Mouse (Mus musculus) liver, embryonic 16.5 days (tissue): ENCODE measurements at regions not wholly inside any gene's neighbourhood (a gene's known extent, or its start where the extent isn't known, plus 50 kb on each side); places are given as distances from the start of the nearest gene placed in this dataset.
A peak's percentile ranks its signal among the peaks of the same experiment; 100 is the strongest.

Experiments
- ATAC-seq: fragments of 200-750 bp; cut with Nextera tagmentation; 2 replicates; pipeline ENCODE4 v1.8.0; 2017; ENCODE audit warnings: low read depth, mild to moderate bottlenecking, moderate number of reproducible peaks, moderate library complexity
- H3K27ac ChIP-seq: fragments of 300-500 bp; sonication (generic); 2 replicates; pipeline ENCODE4 v1.5.1; 2014; ENCODE audit warnings: mild to moderate bottlenecking, low read length
- H3K27me3 ChIP-seq: fragments of 300-500 bp; sonication (generic); 2 replicates; pipeline ENCODE4 v1.6.1; 2014; ENCODE audit warnings: low read depth, low read length, mixed read lengths; ENCODE audit not compliant: control insufficient read depth, insufficient read depth
- H3K36me3 ChIP-seq: fragments of 300-500 bp; sonication (generic); 2 replicates; pipeline ENCODE4 v1.6.1; 2014; ENCODE audit warnings: mild to moderate bottlenecking; ENCODE audit not compliant: control insufficient read depth, insufficient read depth
- H3K4me1 ChIP-seq: fragments of 300-500 bp; sonication (generic); 2 replicates; pipeline ENCODE4 v1.6.1; 2014; ENCODE audit warnings: low read depth, low read length, mixed read lengths; ENCODE audit not compliant: control insufficient read depth
- H3K4me2 ChIP-seq: fragments of 300-500 bp; sonication (generic); 2 replicates; pipeline ENCODE4 v1.6.1; 2014; ENCODE audit warnings: low read depth, low read length, mixed read lengths
- H3K4me3 ChIP-seq: fragments of 300-500 bp; sonication (generic); 2 replicates; pipeline ENCODE4 v1.5.1; 2014; ENCODE audit warnings: low read depth, mild to moderate bottlenecking, low read length
- H3K9ac ChIP-seq: fragments of 300-500 bp; sonication (generic); 2 replicates; pipeline ENCODE4 v1.6.1; 2014; ENCODE audit warnings: low read depth, low read length
- H3K9me3 ChIP-seq: fragments of 300-500 bp; sonication (generic); replicated peaks from 2 replicates; pipeline ENCODE4 v1.6.1; 2016; ENCODE audit warnings: low read length; ENCODE audit not compliant: control insufficient read depth
- WGBS: fragments of 180-500 bp; shearing (Covaris S2); extraction: QIAGEN DNeasy Blood & Tissue Kit; methylation state at CpG from one replicate; pipeline ENCODE4 v1.1.7; 2014; ENCODE audit not compliant: insufficient replicate concordance; 5-methylcytosine and 5-hydroxymethylcytosine counted together

GRCm38 (mm10) chr16:95647854-95648253 is 54.0 kb upstream of the Ets2 start:
- Histone ChIP-seq H3K9me3 (no peaks in the 10 kb centered on the region), H3K4me3 (no peak overlapping the region), H3K27ac (no peak overlapping the region), H3K4me1 (no peaks in the 10 kb centered on the region; the same call in 1 of the 2 replicates), H3K4me2 (no peak overlapping the region), H3K36me3 (no peaks in the 10 kb centered on the region), H3K9ac (no peak overlapping the region), H3K27me3 (no peaks in the 10 kb centered on the region)
- WGBS = 10% methylated on average over 13 of the region's 13 CpGs
- 0 out of 2 replicates have a peak, but pooled peaks have one; percentile 9 for ATAC-seq

- H3K4me3 ChIP-seq = no peak overlapping the region
- H3K4me1 ChIP-seq = no peaks in the 10 kb centered on the region; the same call in 1 of the 2 replicates
- no peaks in the 10 kb centered on the region for H3K36me3 ChIP-seq
- no peak for ATAC-seq
- H3K9ac ChIP-seq = no peak overlapping the region
- H3K27ac ChIP-seq = no peak overlapping the region
- H3K27me3 ChIP-seq = no peaks in the 10 kb centered on the region
- H3K9me3 ChIP-seq = no peaks in the 10 kb centered on the region
- no peak overlapping the region for H3K4me2 ChIP-seq
- 59% methylated on average over 15 of the region's 15 CpGs for WGBS
These were observed 56.6 kb upstream of the Erg start for GRCm38 (mm10) chr16:95642784-95643590.

DNA sequence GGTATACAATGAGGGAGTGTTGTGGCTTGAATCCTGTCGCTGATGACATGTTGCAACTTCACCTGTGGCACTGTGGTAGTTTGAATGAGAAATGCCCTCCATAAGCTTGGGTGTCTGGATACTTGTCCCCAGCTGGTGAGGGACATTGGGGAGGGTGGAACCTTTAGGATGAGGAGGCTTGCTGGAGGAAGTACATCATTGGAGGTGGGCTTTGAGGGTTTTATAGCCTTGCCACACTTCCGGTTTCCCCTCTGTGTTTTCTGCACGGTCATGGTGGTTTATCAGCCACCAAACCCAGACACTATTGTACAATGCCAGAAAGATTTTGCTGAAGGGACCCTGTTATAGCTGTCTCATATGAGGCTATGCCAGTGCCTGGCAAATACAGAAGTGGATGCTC is 54.3 kb upstream of the Erg start:
- WGBS = 37% methylated on average over 3 of the region's 3 CpGs

GRCm38 (mm10) chr16:95639677-95640076 is 53.3 kb upstream of the Erg start:
- ATAC-seq = no peak
- no peaks in the 10 kb centered on the region for H3K9me3 ChIP-seq
- H3K4me2 ChIP-seq = no peak overlapping the region
- no peak overlapping the region for H3K27ac ChIP-seq
- H3K36me3 ChIP-seq = no peaks in the 10 kb centered on the region
- H3K4me3 ChIP-seq = no peak overlapping the region
- H3K9ac ChIP-seq = no peak overlapping the region
- H3K4me1 ChIP-seq = no peaks in the 10 kb centered on the region; the same call in 1 of the 2 replicates
- no peaks in the 10 kb centered on the region for H3K27me3 ChIP-seq
- WGBS = 55% methylated on average over 3 of the region's 3 CpGs

More for the DNA sequence above, 54.3 kb upstream of the Erg start:
- Histone ChIP-seq H3K9ac (no peak overlapping the region), H3K36me3 (no peaks in the 10 kb centered on the region), H3K27ac (no peak overlapping the region), H3K27me3 (no peaks in the 10 kb centered on the region), H3K4me2 (no peak overlapping the region), H3K4me3 (no peak overlapping the region), H3K4me1 (no peaks in the 10 kb centered on the region; the same call in 1 of the 2 replicates), H3K9me3 (no peaks in the 10 kb centered on the region)
- no peak for ATAC-seq

DNA sequence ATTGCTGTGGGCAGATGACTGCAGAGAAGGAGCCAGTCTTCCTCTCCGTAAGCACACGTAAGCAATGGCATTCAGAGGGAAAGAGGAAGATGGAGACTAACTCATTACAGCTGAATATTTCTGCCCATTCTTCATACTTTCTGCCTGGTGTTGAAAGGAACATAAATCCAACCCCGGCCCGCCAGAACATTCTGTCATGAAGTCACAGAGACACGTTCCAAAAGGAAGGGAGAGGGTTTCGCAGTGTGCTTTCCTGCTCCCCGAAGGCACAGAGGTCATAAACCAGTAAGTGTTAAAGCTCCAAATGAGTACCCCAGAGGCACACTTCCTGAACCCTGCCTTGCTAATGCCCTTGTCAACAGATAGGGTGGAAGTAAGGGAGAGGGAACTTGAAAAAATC is 51.5 kb upstream of the Erg start:
- Histone ChIP-seq H3K27me3 (no peaks in the 10 kb centered on the region), H3K4me3 (no peak overlapping the region), H3K27ac (no peak overlapping the region), H3K36me3 (no peaks in the 10 kb centered on the region), H3K9ac (no peak overlapping the region), H3K9me3 (no peaks in the 10 kb centered on the region), H3K4me2 (no peak overlapping the region), H3K4me1 (no peaks in the 10 kb centered on the region; the same call in 1 of the 2 replicates)
- no peak for ATAC-seq
- 45% methylated on average over 7 of the region's 7 CpGs for WGBS

- H3K4me1 ChIP-seq = no peaks in the 10 kb centered on the region
- H3K36me3 ChIP-seq = no peaks in the 10 kb centered on the region
- no peak overlapping the region for H3K9ac ChIP-seq
- H3K4me3 ChIP-seq = no peak overlapping the region
- no peaks in the 10 kb centered on the region for H3K9me3 ChIP-seq
- WGBS = 44% methylated on average over 7 of the region's 7 CpGs
- no peak overlapping the region for H3K27ac ChIP-seq
- no peaks in the 10 kb centered on the region for H3K27me3 ChIP-seq
- peak; percentile 77 for ATAC-seq
- no peak overlapping the region for H3K4me2 ChIP-seq
These were observed 50.2 kb upstream of the Erg start for GRCm38 (mm10) chr16:95636615-95637014.
